Mouse (Mus musculus) splenic B cell, adult 2 months (primary cell): Measurements from ENCODE around the gene Myo1d.

Source experiments
- DNase-seq: peaks from one replicate; pipeline ENCODE4 v3.0.0-alpha.2; 2011; ENCODE audit warnings: low read depth, low spot score
- H3K27me3 ChIP-seq: 2 replicates; pipeline ENCODE4 v1.6.1; 2012; ENCODE audit warnings: mild to moderate bottlenecking, low read length, moderate library complexity, mixed read lengths; ENCODE audit not compliant: control insufficient read depth, poor library complexity, insufficient read depth, severe bottlenecking
- H3K36me3 ChIP-seq: 2 replicates; pipeline ENCODE4 v1.6.1; 2012; ENCODE audit warnings: mild to moderate bottlenecking, low read length, moderate library complexity, mixed read lengths; ENCODE audit not compliant: control insufficient read depth, poor library complexity, insufficient read depth, severe bottlenecking

The Myo1d gene

DNA sequence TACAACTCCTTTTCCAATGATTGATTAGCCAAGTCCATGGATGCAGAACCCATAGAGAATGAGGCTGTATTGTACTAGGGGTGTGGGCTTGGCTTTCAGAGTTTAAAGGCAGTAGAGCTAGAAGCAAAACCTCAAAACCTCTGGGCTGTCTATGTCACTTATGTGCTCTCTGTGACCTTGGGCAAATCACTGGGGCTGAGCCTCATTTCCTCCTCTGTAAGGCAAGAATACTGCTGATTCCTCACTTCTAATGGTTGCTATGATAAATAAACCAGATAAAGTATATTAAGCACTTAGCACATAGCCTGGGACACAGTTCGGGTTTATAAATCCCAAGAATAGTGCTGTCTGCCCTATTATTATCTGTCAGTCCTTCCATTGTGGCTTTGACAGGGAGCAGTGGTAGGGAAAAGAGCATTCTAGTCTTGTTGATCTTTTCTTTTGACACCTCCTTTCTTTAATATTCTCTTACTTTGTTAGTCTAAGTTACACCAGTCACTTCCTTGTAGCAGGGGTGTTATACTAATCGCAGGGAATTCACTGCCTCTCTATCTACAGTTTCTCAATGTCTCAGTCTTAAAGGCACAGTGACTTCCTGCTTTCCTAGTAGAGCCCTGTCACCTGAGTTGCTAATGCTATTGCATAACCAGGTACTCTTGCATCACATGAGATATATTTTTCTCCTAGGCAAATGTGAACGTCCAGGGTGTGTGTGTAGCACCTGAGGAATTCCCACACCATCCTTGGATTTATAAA lies 12.0 kb upstream of the Myo1d start:
- no peaks in the 10 kb centered on the region for H3K27me3 ChIP-seq
- no peaks in the 10 kb centered on the region for H3K36me3 ChIP-seq
- DNase-seq, result no peak

- no peaks in the 10 kb centered on the region; the same call in 1 of the 2 replicates for H3K27me3 ChIP-seq
- DNase-seq, result no peak
- H3K36me3 ChIP-seq, result no peaks in the 10 kb centered on the region
These were observed 10.6 kb upstream of the Myo1d start for GRCm38 (mm10) chr11:80790413-80790812.

DNA sequence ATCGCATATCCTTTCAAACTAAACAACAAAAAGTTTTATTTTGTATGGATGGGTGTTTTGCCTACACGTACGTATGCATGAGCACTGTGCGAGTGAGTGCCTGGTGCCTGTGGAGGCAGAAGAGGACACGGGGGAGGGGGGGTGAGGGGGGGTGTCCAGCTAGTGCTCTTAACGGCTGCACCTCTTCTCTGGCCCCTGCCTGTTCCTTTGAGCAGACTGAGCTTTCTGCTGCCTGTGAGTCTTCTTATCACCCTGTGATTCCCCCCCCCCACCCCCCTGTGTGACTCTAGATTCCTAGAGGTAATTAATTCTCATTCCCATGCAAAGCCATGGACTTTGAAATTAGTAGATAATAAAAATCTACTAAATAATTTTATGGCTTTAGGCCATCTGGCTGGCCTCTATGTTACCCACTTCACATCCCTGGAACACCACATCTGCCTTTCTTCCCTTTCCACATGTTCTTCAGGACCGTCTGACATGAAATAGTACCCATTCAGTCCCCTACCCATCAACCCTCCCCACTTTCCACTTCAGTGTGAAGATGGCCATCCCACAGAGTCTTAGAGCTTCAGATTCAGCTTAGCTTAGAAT lies 9.9 kb upstream of the Myo1d start:
- H3K27me3 ChIP-seq, result no peaks in the 10 kb centered on the region; the same call in 1 of the 2 replicates

DNA sequence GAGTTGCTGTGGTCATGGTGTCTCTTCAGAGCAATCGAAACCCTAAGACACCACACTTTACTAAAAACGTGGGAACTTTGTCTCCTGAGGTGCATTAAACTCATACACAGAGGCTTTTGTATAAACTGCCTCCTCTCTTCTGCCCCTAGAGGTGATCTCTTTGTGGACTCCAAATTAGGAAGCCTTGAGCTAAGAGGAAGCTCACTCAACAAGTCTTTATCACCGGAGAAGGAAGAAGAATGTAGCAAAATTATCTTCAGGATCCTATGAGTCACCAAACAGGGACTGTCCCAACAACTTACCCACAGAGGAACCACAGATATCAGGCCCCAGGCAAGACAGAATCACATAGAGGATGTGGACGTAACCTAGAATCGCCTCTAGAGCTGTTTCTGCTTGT lies 5.8 kb upstream of the Myo1d start:
- Histone ChIP-seq H3K27me3 (no peaks in the 10 kb centered on the region; the same call in 1 of the 2 replicates), H3K36me3 (no peaks in the 10 kb centered on the region)
- DNase-seq, result peak; percentile 61

More for the DNA sequence above, 9.9 kb upstream of the Myo1d start:
- no peaks in the 10 kb centered on the region for H3K36me3 ChIP-seq
- DNase-seq, result no peak

GRCm38 (mm10) chr11:80784294-80784743 lies 4.5 kb upstream of the Myo1d start:
- no peaks in the 10 kb centered on the region for H3K36me3 ChIP-seq
- no peak for DNase-seq
- H3K27me3 ChIP-seq, result no peaks in the 10 kb centered on the region; the same call in 1 of the 2 replicates

DNA sequence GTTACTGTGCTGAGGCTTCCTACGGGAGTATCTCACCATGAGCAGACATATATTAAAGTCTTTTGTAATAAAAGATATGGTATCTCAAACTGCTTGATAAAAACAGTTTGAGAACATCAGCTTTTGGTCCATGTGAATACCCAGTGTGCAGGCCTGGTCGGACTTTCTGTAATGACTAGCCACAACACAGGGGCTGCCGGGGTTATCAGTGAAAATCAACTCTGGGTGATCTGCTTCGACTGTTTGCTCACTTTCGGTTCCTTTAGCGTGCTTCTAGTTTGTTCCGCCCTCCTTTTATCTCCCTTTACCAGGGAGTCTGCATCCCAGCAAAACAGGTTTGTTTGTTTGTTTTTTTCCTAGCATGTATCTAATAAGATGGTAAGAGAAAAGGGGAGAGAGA lies 3.6 kb upstream of the Myo1d start:
- no peak for DNase-seq
- H3K27me3 ChIP-seq, result no peaks in the 10 kb centered on the region; the same call in 1 of the 2 replicates
- H3K36me3 ChIP-seq, result no peaks in the 10 kb centered on the region

GRCm38 (mm10) chr11:80781535-80781934 lies 1.7 kb upstream of the Myo1d start:
- no peaks in the 10 kb centered on the region for H3K36me3 ChIP-seq
- no peaks in the 10 kb centered on the region; the same call in 1 of the 2 replicates for H3K27me3 ChIP-seq
- no peak for DNase-seq

DNA sequence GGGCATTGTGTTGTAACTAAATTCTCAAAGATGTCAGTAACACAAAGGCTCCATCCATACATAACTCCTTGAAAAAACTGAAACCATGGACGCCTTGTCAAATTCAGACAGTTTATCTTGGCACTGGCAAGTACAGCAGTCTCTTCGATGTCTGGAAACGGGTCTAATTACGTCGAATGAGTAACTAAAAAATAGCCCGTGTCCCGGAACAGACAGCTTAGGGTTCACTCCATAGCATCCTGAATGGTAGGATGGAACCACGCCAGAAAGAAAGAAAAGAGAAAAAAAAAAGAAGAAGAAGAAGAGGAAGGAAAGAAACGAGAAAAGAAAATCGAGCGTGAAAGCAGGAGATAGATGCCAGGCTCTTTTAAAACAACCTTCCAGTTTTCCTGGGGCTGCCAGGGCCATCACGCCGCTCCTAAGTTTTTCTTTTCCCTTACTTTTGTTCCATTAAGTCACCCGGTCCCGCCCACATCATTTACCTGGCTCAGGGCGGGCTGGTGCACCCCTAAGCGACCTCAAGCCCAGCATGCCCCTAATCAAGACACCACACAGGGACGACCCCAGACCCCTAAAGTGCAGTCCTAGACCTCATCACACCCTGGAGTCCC lies 804 bp downstream of the Myo1d start:
- no peaks in the 10 kb centered on the region for H3K27me3 ChIP-seq
- H3K36me3 ChIP-seq, result no peaks in the 10 kb centered on the region
- DNase-seq, result no peak

DNA sequence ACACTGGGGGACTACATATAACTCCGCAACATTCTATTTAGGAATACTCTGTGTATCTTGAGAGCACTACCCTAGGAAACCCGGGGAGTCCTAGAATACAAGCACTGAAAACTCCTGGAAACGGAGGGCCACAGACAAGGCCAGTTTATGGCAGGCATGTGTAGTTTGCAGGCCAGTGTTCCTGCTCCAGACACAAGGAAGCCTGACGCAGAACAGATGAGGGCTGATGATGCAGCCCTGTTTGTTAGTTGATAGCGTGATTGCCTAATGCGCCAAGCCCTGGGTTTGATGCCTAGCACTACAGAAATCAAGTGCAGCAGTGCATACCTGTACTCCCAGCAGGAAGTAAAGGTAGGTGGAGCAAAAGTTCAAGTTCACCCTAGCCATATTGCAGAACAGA lies 1.7 kb downstream of the Myo1d start:
- no peak for DNase-seq
- Histone ChIP-seq H3K36me3 (no peaks in the 10 kb centered on the region), H3K27me3 (no peaks in the 10 kb centered on the region)

GRCm38 (mm10) chr11:80777708-80778107 lies 2.1 kb downstream of the Myo1d start:
- no peak for DNase-seq
- H3K36me3 ChIP-seq, result no peaks in the 10 kb centered on the region
- H3K27me3 ChIP-seq, result no peaks in the 10 kb centered on the region

DNA sequence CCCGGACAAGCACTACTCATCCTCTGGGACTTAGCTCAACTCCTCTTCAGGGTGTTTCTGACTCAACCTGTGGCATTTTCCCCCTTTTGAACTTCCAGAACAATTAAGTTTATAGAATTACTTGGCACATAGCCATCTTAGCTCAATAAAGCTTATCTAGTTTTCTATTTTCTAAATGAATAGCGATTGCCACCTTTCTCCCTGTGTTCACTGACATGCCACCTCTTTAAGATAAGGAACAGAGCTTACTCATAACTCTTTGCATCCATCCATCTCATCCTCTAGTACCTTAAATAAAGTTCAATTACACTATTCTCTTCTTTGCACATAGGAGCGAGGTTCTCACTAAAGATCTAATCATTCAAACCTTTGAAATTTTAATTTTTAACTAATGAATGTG lies 4.3 kb downstream of the Myo1d start:
- no peak for DNase-seq
- no peaks in the 10 kb centered on the region for H3K27me3 ChIP-seq
- no peaks in the 10 kb centered on the region for H3K36me3 ChIP-seq

- H3K27me3 ChIP-seq, result no peaks in the 10 kb centered on the region
- no peaks in the 10 kb centered on the region for H3K36me3 ChIP-seq
- no peak for DNase-seq
These were observed 7.1 kb downstream of the Myo1d start for GRCm38 (mm10) chr11:80772595-80773210.

GRCm38 (mm10) chr11:80771596-80772250 lies 8.1 kb downstream of the Myo1d start:
- Histone ChIP-seq H3K36me3 (no peaks in the 10 kb centered on the region), H3K27me3 (no peaks in the 10 kb centered on the region)
- DNase-seq, result no peak

GRCm38 (mm10) chr11:80771186-80771585 lies 8.6 kb downstream of the Myo1d start:
- no peak for DNase-seq
- Histone ChIP-seq H3K36me3 (no peaks in the 10 kb centered on the region), H3K27me3 (no peaks in the 10 kb centered on the region)

GRCm38 (mm10) chr11:80767320-80767617 lies 12.6 kb downstream of the Myo1d start:
- Histone ChIP-seq H3K36me3 (no peaks in the 10 kb centered on the region), H3K27me3 (no peaks in the 10 kb centered on the region)
- DNase-seq, result no peak
